Mouse (Mus musculus): Measurements from ENCODE around the gene Litaf.

Gene Litaf

DNA sequence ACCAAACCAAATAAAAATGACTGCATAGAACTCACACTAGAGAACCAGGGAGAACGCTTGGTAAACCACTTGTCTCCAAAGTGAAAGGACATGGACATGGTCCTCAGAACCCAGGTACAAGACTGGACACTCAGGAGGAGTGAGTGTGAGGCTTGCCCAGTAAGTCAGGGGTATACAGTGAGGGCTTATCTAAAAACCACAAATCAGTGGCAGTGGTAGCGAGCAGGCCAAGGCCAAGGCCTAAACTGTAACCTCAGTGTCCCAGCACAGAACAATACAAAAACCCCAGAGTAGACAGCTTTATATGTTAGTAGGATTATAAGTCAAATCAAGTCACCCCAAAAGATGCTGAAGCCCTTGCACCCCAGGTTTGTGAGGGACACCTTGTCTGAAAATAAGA is 154.9 kb downstream of the Litaf start:
- DNase-seq (ENCODE audit: low spot score in 2 of 2), result no peak

GRCm38 (mm10) chr16:10910541-10910940 is 155.4 kb downstream of the Litaf start:
- DNase-seq (ENCODE audit: low spot score in 2 of 2), result no peak

Data from spleen, postnatal 14 days (tissue).